In the genomic region with DNA sequence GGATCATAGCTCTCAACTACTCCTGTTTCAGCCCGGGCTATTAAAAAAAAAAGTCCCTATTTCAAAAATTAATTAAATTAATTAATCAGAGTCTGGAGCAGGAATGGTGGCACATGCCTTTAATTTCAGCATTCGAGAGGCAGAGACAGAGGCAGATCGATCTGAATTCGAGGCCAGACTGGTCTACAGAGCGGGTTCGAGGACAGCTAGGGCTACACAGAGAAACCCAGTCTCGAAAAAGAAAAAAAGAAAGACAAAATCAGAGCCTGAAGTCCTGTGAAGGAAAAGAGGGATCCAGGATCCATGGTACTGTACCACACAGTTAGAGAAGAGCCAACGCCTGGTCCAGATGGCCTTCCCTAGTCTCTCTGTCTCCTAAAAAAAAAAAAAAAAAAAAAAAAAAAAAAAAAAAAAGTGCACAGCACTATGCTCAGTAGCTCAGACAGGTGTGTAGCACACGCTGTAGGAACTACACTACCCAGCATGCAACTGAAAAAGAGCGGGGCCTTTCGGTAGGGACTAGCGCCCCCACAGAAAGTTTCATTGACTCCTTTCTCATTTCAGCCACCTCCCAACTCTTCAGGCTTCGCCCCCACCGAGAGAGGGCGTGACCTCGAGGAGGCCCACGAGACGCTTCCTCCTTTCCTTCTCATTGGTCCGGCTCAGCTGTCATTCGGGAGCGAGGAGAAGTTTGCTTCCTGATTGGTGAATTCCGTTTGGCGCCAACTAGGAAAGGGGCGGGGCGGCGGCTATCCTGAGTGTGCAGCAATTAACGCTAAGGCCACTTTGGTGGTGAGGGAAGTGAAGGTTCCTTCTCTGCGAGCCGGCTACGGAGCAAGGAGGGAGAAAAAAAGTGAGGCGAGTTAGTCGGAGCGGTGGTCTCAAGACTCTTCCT, we compare ENCODE assay signal across 8 mouse cellular contexts. TPM values are rescaled to one million over a fixed set of nuclear protein-coding genes. Genes with fewer than 3 reads are reported as not detected.
DNase-seq lines count a peak whose midpoint lies in the region; ATAC-seq and TF ChIP-seq lines count a peak whose summit lies in the region.

A gene (plus strand): TSS at position 783 of the 895 bp plus-strand sequence.

- DNase-seq in G1E (ENCODE audit: low spot score), result peak; percentile 98
- DNase-seq in cerebellum, adult 18-20 months, result peak; percentile 96 to 99
- DNase-seq in heart, postnatal 36 days, result peak; percentile 98
- DNase-seq in layer of hippocampus, adult 2 months (ENCODE audit: low spot score in 2 of 2), result peak; percentile 94 to 97
- peak; percentile 99 for DNase-seq in lung, embryonic 14.5 days
- peak; percentile 97 for DNase-seq in thymus, adult 2 months

- peaks cover 36% of the 10 kb centered on the region for H3K4me1 ChIP-seq in G1E (ENCODE audit: insufficient read depth, low read depth, low read length)
- peaks cover 14% of the 10 kb centered on the region for H3K4me1 ChIP-seq in forebrain, embryonic 16.5 days (replicated peaks; ENCODE audit: control insufficient read depth, insufficient read depth, low read length)
- H3K4me1 ChIP-seq in lung, embryonic 14.5 days (ENCODE audit: insufficient read depth), result no peaks in the 10 kb centered on the region
- H3K4me1 ChIP-seq in olfactory bulb, adult 2 months (ENCODE audit: control insufficient read depth, insufficient read depth, low read length), result peaks cover 3% of the 10 kb centered on the region; the same call in 1 of the 2 replicates
- H3K4me1 ChIP-seq in thymus, adult 2 months (replicated peaks; ENCODE audit: control insufficient read depth, insufficient read depth, low read length), result peaks cover 19% of the 10 kb centered on the region

- intact Hi-C loops in heart, postnatal 36 days (cut with DNase I), result no loop called here

- peak within 1 kb of the TSS; percentile 66 for H3K4me2 ChIP-seq in forebrain, embryonic 16.5 days (ENCODE audit: low read length)
- H3K4me2 ChIP-seq in lung, embryonic 14.5 days, result peak within 1 kb of the TSS; percentile 96

- peak within 1 kb of the TSS; percentile 83 for H3K27ac ChIP-seq in forebrain, embryonic 16.5 days (ENCODE audit: low read length)
- peak within 1 kb of the TSS; percentile 78 for H3K27ac ChIP-seq in layer of hippocampus, adult 2 months
- H3K27ac ChIP-seq in lung, embryonic 14.5 days (ENCODE audit: low read depth), result peak within 1 kb of the TSS; percentile 91
- H3K27ac ChIP-seq in olfactory bulb, adult 2 months (ENCODE audit: insufficient read depth, low read depth, low read length), result no peak within 1 kb of the TSS
- peak within 1 kb of the TSS; percentile 46 for H3K27ac ChIP-seq in thymus, adult 2 months (ENCODE audit: control insufficient read depth, insufficient read depth, low read length)

- peak within 1 kb of the TSS; percentile 100 for H3K4me3 ChIP-seq in G1E (ENCODE audit: low read depth, low read length)
- peak within 1 kb of the TSS; percentile 86 for H3K4me3 ChIP-seq in forebrain, embryonic 16.5 days (replicated peaks; ENCODE audit: low read length)
- peak within 1 kb of the TSS; percentile 90 for H3K4me3 ChIP-seq in layer of hippocampus, adult 2 months
- peak within 1 kb of the TSS; percentile 99 for H3K4me3 ChIP-seq in lung, embryonic 14.5 days (ENCODE audit: low read depth, low read length)
- H3K4me3 ChIP-seq in olfactory bulb, adult 2 months (ENCODE audit: insufficient read depth, low read depth, low read length), result peak within 1 kb of the TSS; percentile 81
- peak within 1 kb of the TSS; percentile 98 for H3K4me3 ChIP-seq in thymus, adult 2 months (ENCODE audit: control insufficient read depth, insufficient read depth, low read length)

- 6% methylated on average over 33 of the region's 33 CpGs for WGBS in forebrain, embryonic 16.5 days
- 6% methylated on average over 33 of the region's 33 CpGs for WGBS in lung, embryonic 14.5 days
- WGBS in olfactory bulb, adult 2 months, result 5% methylated on average over 33 of the region's 33 CpGs
- 9% methylated on average over 33 of the region's 33 CpGs for WGBS in thymus, adult 2 months

- ATAC-seq in G1E (ENCODE audit: extremely low read depth, insufficient number of reproducible peaks, low FRiP score, poor library complexity, severe bottlenecking), result peak; percentile 99
- peak; percentile 93 for ATAC-seq in forebrain, embryonic 16.5 days
- peak; percentile 93 for ATAC-seq in lung, embryonic 14.5 days (ENCODE audit: insufficient read depth)

- no peaks in the 10 kb centered on the region for H3K27me3 ChIP-seq in G1E (ENCODE audit: insufficient read depth, low read length)
- no peaks in the 10 kb centered on the region for H3K27me3 ChIP-seq in forebrain, embryonic 16.5 days (replicated peaks; ENCODE audit: control insufficient read depth, insufficient read depth, low read length)
- H3K27me3 ChIP-seq in lung, embryonic 14.5 days (ENCODE audit: insufficient read depth, low read length), result no peaks in the 10 kb centered on the region
- H3K27me3 ChIP-seq in thymus, adult 2 months (ENCODE audit: control insufficient read depth, insufficient read depth, low read length), result no peaks in the 10 kb centered on the region

- H3K9me3 ChIP-seq in G1E (replicated peaks), result no peaks in the 10 kb centered on the region
- H3K9me3 ChIP-seq in forebrain, embryonic 16.5 days (ENCODE audit: control insufficient read depth, low read length), result no peaks in the 10 kb centered on the region
- H3K9me3 ChIP-seq in lung, embryonic 14.5 days (ENCODE audit: low read depth, low read length), result no peaks in the 10 kb centered on the region

- peak within 1 kb of the TSS; percentile 94 for H3K9ac ChIP-seq in forebrain, embryonic 16.5 days (replicated peaks; ENCODE audit: low read depth, low read length)
- peak within 1 kb of the TSS; percentile 97 for H3K9ac ChIP-seq in lung, embryonic 14.5 days

- no peak for TF ChIP-seq POLR2A in olfactory bulb, adult 2 months (IDR thresholded peaks at IDR 0.05; ENCODE audit: insufficient read depth, low read depth, low read length)
- peak; percentile 61; the same call in 1 of the 2 replicates for TF ChIP-seq POLR2A in thymus, adult 2 months (IDR thresholded peaks at IDR 0.05; ENCODE audit: control insufficient read depth, extremely low read depth, insufficient read depth, low read length, poor library complexity)

- H3K36me3 ChIP-seq in G1E (replicated peaks), result peaks cover 33% of the 10 kb centered on the region
- peaks cover 10% of the 10 kb centered on the region; the same call in 1 of the 2 replicates for H3K36me3 ChIP-seq in forebrain, embryonic 16.5 days (ENCODE audit: control insufficient read depth, insufficient read depth)
- H3K36me3 ChIP-seq in lung, embryonic 14.5 days (ENCODE audit: insufficient read depth), result peaks cover 34% of the 10 kb centered on the region
- H3K36me3 ChIP-seq in thymus, adult 2 months (ENCODE audit: control insufficient read depth, insufficient read depth, low read length), result peaks cover 16% of the 10 kb centered on the region

- TF ChIP-seq CTCF in G1E (IDR thresholded peaks at IDR 0.05; ENCODE audit: low read depth, low read length), result no peak
- TF ChIP-seq CTCF in layer of hippocampus, adult 2 months (conservative IDR thresholded peaks at IDR 0.05), result peak; percentile 69
- peak; percentile 64 for TF ChIP-seq CTCF in lung, embryonic 14.5 days (IDR thresholded peaks at IDR 0.05; ENCODE audit: low read depth)
- TF ChIP-seq CTCF in olfactory bulb, adult 2 months (IDR thresholded peaks at IDR 0.05; ENCODE audit: insufficient read depth, low read depth, low read length), result no peak
- TF ChIP-seq CTCF in thymus, adult 2 months (IDR thresholded peaks at IDR 0.05; ENCODE audit: borderline replicate concordance, control insufficient read depth, extremely low read depth, insufficient read depth, low read length, poor library complexity), result 0 out of 2 replicates have a peak, but pooled peaks have one; percentile 35

RNA-seq across cellular contexts. Expression of the gene that starts here (rescaled TPM):
- 37.1 and 38.5 TPM in 2 replicates for total RNA-seq in G1E (2014; fragmentation: Nextera tagmentation)
- total RNA-seq in G1E (2017), result 44.0 and 46.4 TPM in 2 replicates
- 102 and 128 TPM in 2 replicates for polyA plus RNA-seq in G1E (2012)
- polyA plus RNA-seq in forebrain, embryonic 16.5 days (2015; fragmentation: Nextera tagmentation; extraction: Ambion mirVana), result 16.1 and 20.1 TPM in 2 replicates
- total RNA-seq in heart, postnatal 36 days (2021), result 1 to 10 TPM; 4.4 to 6.3 TPM
- total RNA-seq in layer of hippocampus, adult 2 months (2021), result 1 to 10 TPM; 4.7 TPM
- polyA plus RNA-seq in lung, embryonic 14.5 days (2014; fragmentation: Nextera tagmentation; extraction: Ambion mirVana), result 34.0 and 40.4 TPM in 2 replicates
- polyA plus RNA-seq in olfactory bulb, adult 2 months (2012; ENCODE audit: insufficient read depth, insufficient read length, low replicate concordance, missing spikeins), result not detected in 2 replicates
- polyA plus RNA-seq in thymus, adult 2 months (2012; rRNA removed), result 16.6 and 21.9 TPM in 2 replicates

Comparison
In these comparisons a context has a peak if more than half of its experiments do, and no peak if none do; other contexts are left out.
1. RNA of the gene that starts here (total RNA-seq): 37.1 to 46.4 TPM in G1E; 4.4 to 6.3 TPM in heart, postnatal 36 days and 4.7 TPM in layer of hippocampus, adult 2 months; every median in the first group is over 4 times any median in the second.
2. RNA of the gene that starts here (polyA plus RNA-seq): 102 to 128 TPM in G1E, 34.0 to 40.4 TPM in lung, embryonic 14.5 days, 16.6 to 21.9 TPM in thymus, adult 2 months and 16.1 to 20.1 TPM in forebrain, embryonic 16.5 days; not detected in olfactory bulb, adult 2 months; every median in the first group is over 10 times any median in the second.
3. CTCF ChIP-seq: peak in layer of hippocampus, adult 2 months (single experiment), lung, embryonic 14.5 days (single experiment) and thymus, adult 2 months (single experiment); none in G1E (single experiment) and olfactory bulb, adult 2 months (single experiment).
4. Peak in every context shown above with its lines, with median percentiles within 50 percentile points of each other: ATAC-seq, DNase-seq and H3K4me3 ChIP-seq.